Mouse (Mus musculus): ENCODE data around the gene Errfi1. TPM values are rescaled to one million over a fixed set of nuclear protein-coding genes. Genes with fewer than 3 reads are reported as not detected.

Errfi1 gene
- polyA plus RNA-seq, 1 experiment = 32.4 TPM

DNA sequence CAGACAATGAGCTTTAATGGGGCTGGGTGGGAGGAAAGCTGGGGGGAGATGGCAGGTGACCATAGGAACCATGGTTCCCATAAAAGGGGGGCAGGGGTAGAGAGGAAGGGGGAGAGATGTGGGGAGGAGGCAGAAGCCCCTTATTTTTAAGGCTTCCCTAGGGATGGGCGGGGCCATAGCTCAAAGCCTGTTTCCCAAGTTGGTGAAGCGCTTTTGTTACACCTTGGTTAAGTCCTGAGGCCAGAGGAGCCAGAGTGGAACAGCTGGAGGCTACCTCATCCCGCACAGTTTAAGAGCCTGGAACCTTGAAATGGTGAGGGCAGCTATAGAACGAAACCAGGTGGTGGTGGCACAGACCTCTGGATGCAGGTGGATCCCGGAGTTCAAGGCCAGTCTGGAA lies 34.2 kb downstream of the Errfi1 start:
- H3K27me3 ChIP-seq (ENCODE audit: control insufficient read depth, insufficient read depth, low read length) = no peaks in the 10 kb centered on the region
- no peak for TF ChIP-seq CTCF (IDR thresholded peaks at IDR 0.05; ENCODE audit: borderline replicate concordance, insufficient read depth, low read depth, low read length)
- TF ChIP-seq POLR2A (IDR thresholded peaks at IDR 0.05; ENCODE audit: borderline replicate concordance, insufficient read depth, low read length) = no peak
- H3K4me3 ChIP-seq (replicated peaks; ENCODE audit: insufficient read depth, low read depth, low read length) = no peak overlapping the region
- whole genome bisulfite sequencing = 91% methylated on average over 5 of the region's 5 CpGs
- H3K27ac ChIP-seq (ENCODE audit: insufficient read depth, low read length) = no peak overlapping the region
- DNase-seq = no peak
- H3K4me1 ChIP-seq (ENCODE audit: control insufficient read depth, insufficient read depth, low read length) = peaks cover 12% of the 10 kb centered on the region

GRCm38 (mm10) chr4:150888492-150888891 lies 34.8 kb downstream of the Errfi1 start:
- 89% methylated on average over 4 of the region's 4 CpGs for WGBS
- Histone ChIP-seq H3K4me3 (replicated peaks; ENCODE audit: insufficient read depth, low read depth, low read length) (no peak overlapping the region), H3K4me1 (ENCODE audit: control insufficient read depth, insufficient read depth, low read length) (peaks cover 12% of the 10 kb centered on the region), H3K27me3 (ENCODE audit: control insufficient read depth, insufficient read depth, low read length) (no peaks in the 10 kb centered on the region), H3K27ac (ENCODE audit: insufficient read depth, low read length) (no peak overlapping the region)
- no peak for DNase-seq
- TF ChIP-seq POLR2A (IDR thresholded peaks at IDR 0.05; ENCODE audit: borderline replicate concordance, insufficient read depth, low read length) = no peak
- no peak for TF ChIP-seq CTCF (IDR thresholded peaks at IDR 0.05; ENCODE audit: borderline replicate concordance, insufficient read depth, low read depth, low read length)

GRCm38 (mm10) chr4:150889273-150889954 lies 35.7 kb downstream of the Errfi1 start:
- no peaks in the 10 kb centered on the region for H3K27me3 ChIP-seq (ENCODE audit: control insufficient read depth, insufficient read depth, low read length)
- no peak for DNase-seq
- 18% methylated on average over 20 of the region's 20 CpGs for WGBS
- TF ChIP-seq POLR2A (IDR thresholded peaks at IDR 0.05; ENCODE audit: borderline replicate concordance, insufficient read depth, low read length) (no peak), CTCF (IDR thresholded peaks at IDR 0.05; ENCODE audit: borderline replicate concordance, insufficient read depth, low read depth, low read length) (no peak)
- H3K4me1 ChIP-seq (ENCODE audit: control insufficient read depth, insufficient read depth, low read length) = peaks cover 15% of the 10 kb centered on the region
- no peak overlapping the region for H3K27ac ChIP-seq (ENCODE audit: insufficient read depth, low read length)
- H3K4me3 ChIP-seq (replicated peaks; ENCODE audit: insufficient read depth, low read depth, low read length) = peak overlapping the region; percentile 19

GRCm38 (mm10) chr4:150889955-150890315 lies 36.2 kb downstream of the Errfi1 start:
- Histone ChIP-seq H3K27me3 (ENCODE audit: control insufficient read depth, insufficient read depth, low read length) (no peaks in the 10 kb centered on the region), H3K4me3 (replicated peaks; ENCODE audit: insufficient read depth, low read depth, low read length) (peak overlapping the region; percentile 19), H3K27ac (ENCODE audit: insufficient read depth, low read length) (no peak overlapping the region), H3K4me1 (ENCODE audit: control insufficient read depth, insufficient read depth, low read length) (peaks cover 15% of the 10 kb centered on the region)
- TF ChIP-seq POLR2A (IDR thresholded peaks at IDR 0.05; ENCODE audit: borderline replicate concordance, insufficient read depth, low read length) (no peak), CTCF (IDR thresholded peaks at IDR 0.05; ENCODE audit: borderline replicate concordance, insufficient read depth, low read depth, low read length) (no peak)
- DNase-seq = no peak
- WGBS = 16% methylated on average over 13 of the region's 13 CpGs

GRCm38 (mm10) chr4:150891308-150891707 lies 37.6 kb downstream of the Errfi1 start:
- 76% methylated on average over 5 of the region's 5 CpGs for WGBS

GRCm38 (mm10) chr4:150894718-150895501 lies 41.2 kb downstream of the Errfi1 start:
- 76% methylated on average over 8 of the region's 8 CpGs for WGBS
- DNase-seq = no peak
- Histone ChIP-seq H3K27ac (ENCODE audit: insufficient read depth, low read length) (no peak overlapping the region), H3K4me1 (ENCODE audit: control insufficient read depth, insufficient read depth, low read length) (peaks cover 10% of the 10 kb centered on the region), H3K27me3 (ENCODE audit: control insufficient read depth, insufficient read depth, low read length) (no peaks in the 10 kb centered on the region), H3K4me3 (replicated peaks; ENCODE audit: insufficient read depth, low read depth, low read length) (no peak overlapping the region)
- TF ChIP-seq POLR2A (IDR thresholded peaks at IDR 0.05; ENCODE audit: borderline replicate concordance, insufficient read depth, low read length) = no peak
- TF ChIP-seq CTCF (IDR thresholded peaks at IDR 0.05; ENCODE audit: borderline replicate concordance, insufficient read depth, low read depth, low read length) = no peak

More at GRCm38 (mm10) chr4:150891308-150891707, 37.6 kb downstream of the Errfi1 start:
- peaks cover 15% of the 10 kb centered on the region for H3K4me1 ChIP-seq (ENCODE audit: control insufficient read depth, insufficient read depth, low read length)
- TF ChIP-seq POLR2A (IDR thresholded peaks at IDR 0.05; ENCODE audit: borderline replicate concordance, insufficient read depth, low read length) (no peak), CTCF (IDR thresholded peaks at IDR 0.05; ENCODE audit: borderline replicate concordance, insufficient read depth, low read depth, low read length) (no peak)
- no peak for DNase-seq
- no peak overlapping the region for H3K4me3 ChIP-seq (replicated peaks; ENCODE audit: insufficient read depth, low read depth, low read length)
- no peaks in the 10 kb centered on the region for H3K27me3 ChIP-seq (ENCODE audit: control insufficient read depth, insufficient read depth, low read length)
- H3K27ac ChIP-seq (ENCODE audit: insufficient read depth, low read length) = no peak overlapping the region

GRCm38 (mm10) chr4:150896896-150897624 lies 43.3 kb downstream of the Errfi1 start:
- Histone ChIP-seq H3K4me3 (replicated peaks; ENCODE audit: insufficient read depth, low read depth, low read length) (no peak overlapping the region), H3K4me1 (ENCODE audit: control insufficient read depth, insufficient read depth, low read length) (peaks cover 3% of the 10 kb centered on the region; the same call in 1 of the 2 replicates), H3K27me3 (ENCODE audit: control insufficient read depth, insufficient read depth, low read length) (no peaks in the 10 kb centered on the region), H3K27ac (ENCODE audit: insufficient read depth, low read length) (no peak overlapping the region)
- TF ChIP-seq CTCF (IDR thresholded peaks at IDR 0.05; ENCODE audit: borderline replicate concordance, insufficient read depth, low read depth, low read length) (no peak), POLR2A (IDR thresholded peaks at IDR 0.05; ENCODE audit: borderline replicate concordance, insufficient read depth, low read length) (no peak)
- no peak for DNase-seq
- 90% methylated on average over 26 of the region's 26 CpGs for WGBS

Data from cerebellum, adult 2 months (tissue).